Mouse (Mus musculus): ENCODE measurements at regions not wholly inside any gene's neighbourhood (a gene's known extent, or its start where the extent isn't known, plus 50 kb on each side); places are given as distances from the start of the nearest gene placed in this dataset.
"Not testable (repeated sequence)": the region's sequence is repeated elsewhere in the genome, so short reads cannot be mapped to it uniquely, and the experiment has no call there.

GRCm38 (mm10) chr16:9054415-9054814, 224.5 kb downstream of the 1810013L24Rik start:
- Histone ChIP-seq H3K4me2 (replicated peaks; ENCODE audit: low read depth) (no peak overlapping the region), H3K4me3 (ENCODE audit: low read depth, low read length) (no peak overlapping the region), H3K36me3 (ENCODE audit: control insufficient read depth, insufficient read depth) (no peaks in the 10 kb centered on the region), H3K9ac (ENCODE audit: low read depth, low read length) (no peak overlapping the region), H3K4me1 (replicated peaks; ENCODE audit: control insufficient read depth, insufficient read depth, low read length) (no peaks in the 10 kb centered on the region), H3K27ac (ENCODE audit: low read depth, low read length) (no peak overlapping the region), H3K9me3 (ENCODE audit: control insufficient read depth) (no peaks in the 10 kb centered on the region), H3K27me3 (replicated peaks; ENCODE audit: control insufficient read depth, insufficient read depth, low read length) (no peaks in the 10 kb centered on the region)
- ATAC-seq, result no peak
- no peak for TF ChIP-seq CTCF (IDR thresholded peaks at IDR 0.05; ENCODE audit: low read depth)
- WGBS, result 58% methylated on average over 4 of the region's 4 CpGs

GRCm38 (mm10) chr16:9056430-9056829, 226.5 kb downstream of the 1810013L24Rik start:
- no peak overlapping the region for H3K27ac ChIP-seq (ENCODE audit: low read depth, low read length)
- no peak for ATAC-seq
- H3K9ac ChIP-seq (ENCODE audit: low read depth, low read length), result no peak overlapping the region
- no peak for TF ChIP-seq CTCF (IDR thresholded peaks at IDR 0.05; ENCODE audit: low read depth)
- no peak overlapping the region for H3K4me2 ChIP-seq (replicated peaks; ENCODE audit: low read depth)
- H3K9me3 ChIP-seq (ENCODE audit: control insufficient read depth), result no peaks in the 10 kb centered on the region
- no peak overlapping the region for H3K4me3 ChIP-seq (ENCODE audit: low read depth, low read length)
- no peaks in the 10 kb centered on the region for H3K4me1 ChIP-seq (replicated peaks; ENCODE audit: control insufficient read depth, insufficient read depth, low read length)
- 74% methylated on average over 3 of the region's 3 CpGs for WGBS
- H3K36me3 ChIP-seq (ENCODE audit: control insufficient read depth, insufficient read depth), result no peaks in the 10 kb centered on the region
- H3K27me3 ChIP-seq (replicated peaks; ENCODE audit: control insufficient read depth, insufficient read depth, low read length), result no peaks in the 10 kb centered on the region

GRCm38 (mm10) chr16:9071526-9071925, 241.6 kb downstream of the 1810013L24Rik start:
- Histone ChIP-seq H3K36me3 (ENCODE audit: control insufficient read depth, insufficient read depth) (no peaks in the 10 kb centered on the region), H3K9ac (ENCODE audit: low read depth, low read length) (no peak overlapping the region)

GRCm38 (mm10) chr16:9071956-9072355, 242.1 kb downstream of the 1810013L24Rik start:
- not testable (repeated sequence) for H3K4me1 ChIP-seq (replicated peaks; ENCODE audit: control insufficient read depth, insufficient read depth, low read length); H3K9ac ChIP-seq (ENCODE audit: low read depth, low read length); H3K4me3 ChIP-seq (ENCODE audit: low read depth, low read length); H3K36me3 ChIP-seq (ENCODE audit: control insufficient read depth, insufficient read depth); H3K27me3 ChIP-seq (replicated peaks; ENCODE audit: control insufficient read depth, insufficient read depth, low read length); H3K4me2 ChIP-seq (replicated peaks; ENCODE audit: low read depth); ATAC-seq; H3K9me3 ChIP-seq (ENCODE audit: control insufficient read depth); H3K27ac ChIP-seq (ENCODE audit: low read depth, low read length)
- WGBS, result 74% methylated on average over 5 of the region's 5 CpGs

More at GRCm38 (mm10) chr16:9071526-9071925, 241.6 kb downstream of the 1810013L24Rik start:
- no peak overlapping the region for H3K4me2 ChIP-seq (replicated peaks; ENCODE audit: low read depth)
- no peaks in the 10 kb centered on the region for H3K9me3 ChIP-seq (ENCODE audit: control insufficient read depth)
- H3K27ac ChIP-seq (ENCODE audit: low read depth, low read length), result no peak overlapping the region
- TF ChIP-seq CTCF (IDR thresholded peaks at IDR 0.05; ENCODE audit: low read depth), result no peak
- H3K4me1 ChIP-seq (replicated peaks; ENCODE audit: control insufficient read depth, insufficient read depth, low read length), result no peaks in the 10 kb centered on the region
- no peak for ATAC-seq
- 90% methylated on average over 4 of the region's 4 CpGs for WGBS
- H3K27me3 ChIP-seq (replicated peaks; ENCODE audit: control insufficient read depth, insufficient read depth, low read length), result no peaks in the 10 kb centered on the region
- no peak overlapping the region for H3K4me3 ChIP-seq (ENCODE audit: low read depth, low read length)

GRCm38 (mm10) chr16:9074295-9074694, 244.4 kb downstream of the 1810013L24Rik start:
- Histone ChIP-seq H3K27ac (ENCODE audit: low read depth, low read length) (no peak overlapping the region), H3K27me3 (replicated peaks; ENCODE audit: control insufficient read depth, insufficient read depth, low read length) (no peaks in the 10 kb centered on the region), H3K36me3 (ENCODE audit: control insufficient read depth, insufficient read depth) (no peaks in the 10 kb centered on the region), H3K4me2 (replicated peaks; ENCODE audit: low read depth) (no peak overlapping the region), H3K9ac (ENCODE audit: low read depth, low read length) (no peak overlapping the region), H3K4me1 (replicated peaks; ENCODE audit: control insufficient read depth, insufficient read depth, low read length) (no peaks in the 10 kb centered on the region), H3K4me3 (ENCODE audit: low read depth, low read length) (no peak overlapping the region), H3K9me3 (ENCODE audit: control insufficient read depth) (no peaks in the 10 kb centered on the region)
- no peak for ATAC-seq
- 85% methylated on average over 4 of the region's 4 CpGs for WGBS
- no peak for TF ChIP-seq CTCF (IDR thresholded peaks at IDR 0.05; ENCODE audit: low read depth)

- Histone ChIP-seq H3K4me3 (ENCODE audit: low read depth, low read length) (no peak overlapping the region), H3K27ac (ENCODE audit: low read depth, low read length) (no peak overlapping the region), H3K9me3 (ENCODE audit: control insufficient read depth) (no peaks in the 10 kb centered on the region), H3K4me1 (replicated peaks; ENCODE audit: control insufficient read depth, insufficient read depth, low read length) (no peaks in the 10 kb centered on the region), H3K27me3 (replicated peaks; ENCODE audit: control insufficient read depth, insufficient read depth, low read length) (no peaks in the 10 kb centered on the region), H3K36me3 (ENCODE audit: control insufficient read depth, insufficient read depth) (no peaks in the 10 kb centered on the region), H3K9ac (ENCODE audit: low read depth, low read length) (no peak overlapping the region), H3K4me2 (replicated peaks; ENCODE audit: low read depth) (no peak overlapping the region)
- ATAC-seq, result no peak
- TF ChIP-seq CTCF (IDR thresholded peaks at IDR 0.05; ENCODE audit: low read depth), result no peak
- 60% methylated on average over 2 of the region's 2 CpGs for WGBS
Observed at GRCm38 (mm10) chr16:9077451-9077850, 247.6 kb downstream of the 1810013L24Rik start.

- ATAC-seq, result no peak
- no peak overlapping the region for H3K27ac ChIP-seq (ENCODE audit: low read depth, low read length)
- no peak overlapping the region for H3K4me2 ChIP-seq (replicated peaks; ENCODE audit: low read depth)
- no peaks in the 10 kb centered on the region for H3K36me3 ChIP-seq (ENCODE audit: control insufficient read depth, insufficient read depth)
- H3K9me3 ChIP-seq (ENCODE audit: control insufficient read depth), result no peaks in the 10 kb centered on the region
- WGBS, result 81% methylated on average over 4 of the region's 4 CpGs
- H3K27me3 ChIP-seq (replicated peaks; ENCODE audit: control insufficient read depth, insufficient read depth, low read length), result no peaks in the 10 kb centered on the region
- no peak overlapping the region for H3K9ac ChIP-seq (ENCODE audit: low read depth, low read length)
- no peak for TF ChIP-seq CTCF (IDR thresholded peaks at IDR 0.05; ENCODE audit: low read depth)
- H3K4me3 ChIP-seq (ENCODE audit: low read depth, low read length), result no peak overlapping the region
- H3K4me1 ChIP-seq (replicated peaks; ENCODE audit: control insufficient read depth, insufficient read depth, low read length), result no peaks in the 10 kb centered on the region
Observed at GRCm38 (mm10) chr16:9078405-9078942, 248.6 kb downstream of the 1810013L24Rik start.

All from intestine, postnatal 0 days (tissue).